Mouse (Mus musculus) G1E (cell line): Measurements from ENCODE around the gene Rcor2.

Source experiments
- CTCF ChIP-seq: IDR thresholded peaks from 2 replicates; pipeline ENCODE4 v1.5.1; 2012; ENCODE audit warnings: low read depth, low read length, inconsistent platforms, mixed read lengths
- GATA1 ChIP-seq: IDR thresholded peaks from 2 replicates; pipeline ENCODE4 v1.6.1; 2012; ENCODE audit warnings: borderline replicate concordance, low read length, inconsistent platforms, mixed read lengths
- GATA2 ChIP-seq: IDR thresholded peaks from 2 replicates; pipeline ENCODE4 v1.6.1; 2012; ENCODE audit warnings: low read depth, low read length, inconsistent platforms, borderline replicate concordance
- TAL1 ChIP-seq: conservative IDR thresholded peaks from 2 replicates; pipeline ENCODE4 v1.6.1; 2012; ENCODE audit warnings: low read depth, low read length, inconsistent platforms, mixed read lengths

DNA sequence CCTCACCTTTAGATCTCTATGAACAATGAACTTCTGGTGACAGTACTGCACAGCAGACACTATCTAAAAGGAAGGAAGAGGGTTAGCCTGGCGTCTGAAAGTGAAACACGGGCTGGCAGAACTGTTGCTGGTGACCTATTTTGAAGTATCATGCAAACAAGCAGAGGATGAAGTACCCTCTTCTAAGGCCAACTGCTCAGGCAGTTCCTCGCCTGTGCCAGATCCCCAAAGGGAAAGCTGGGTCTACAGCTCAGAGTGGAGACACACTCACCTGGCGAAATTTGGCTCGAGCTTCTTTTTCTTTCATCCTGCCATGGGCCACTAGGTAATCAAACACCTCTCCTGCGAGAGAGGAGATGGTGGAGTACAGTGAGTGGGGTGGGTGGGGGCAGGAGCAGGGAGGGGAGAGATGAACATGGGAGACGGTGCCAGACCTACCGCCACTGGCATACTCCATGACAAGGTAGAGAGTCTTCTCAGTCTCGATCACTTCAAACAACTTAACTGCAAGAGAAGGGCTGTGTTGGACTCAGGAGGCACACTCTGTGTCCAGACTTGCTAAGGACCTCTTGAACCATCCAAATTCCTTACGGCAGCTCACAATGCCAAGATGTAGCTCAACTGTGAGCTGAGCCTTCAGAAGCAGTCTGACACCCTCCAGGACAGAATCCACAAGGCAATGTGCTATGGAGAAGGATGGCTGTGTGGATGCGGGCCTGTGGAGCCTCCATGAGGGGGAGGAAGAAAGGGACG lies 19.6 kb downstream of the Rcor2 start:
- TF ChIP-seq CTCF (no peak), TAL1 (no peak), GATA1 (no peak), GATA2 (no peak)
